21 mouse cellular contexts compared by ENCODE assay signal in genomic region chr5:67544028-67544589, GRCm38 (mm10).
DNase-seq lines count a peak whose midpoint lies in the region; ATAC-seq lines count a peak whose summit lies in the region.
"Had no signal": no experiment of that assay in that cellular context is flagged by ENCODE, and none has a peak within 500 bp of the region (broad histone marks: within the 10 kb centered on the region; RNA-seq: fewer than 3 reads in every experiment).

No protein-coding gene starts in this region.

- no peak overlapping the region for H3K4me3 ChIP-seq in kidney, embryonic 15.5 days (replicated peaks)
- no peak overlapping the region for H3K4me3 ChIP-seq in hindbrain, embryonic 11.5 days (ENCODE audit: low read depth, low read length)
- H3K4me3 ChIP-seq: embryonic facial prominence, embryonic 10.5 days; forebrain, embryonic 13.5 days; heart, embryonic 12.5 days; hindbrain, embryonic 10.5 days; hindbrain, embryonic 15.5 days had no signal

- DNase-seq in kidney, adult 8-10 months = no peak
- DNase-seq in embryo, embryonic 10.5 days (ENCODE audit: low spot score) = peak; percentile 64
- DNase-seq in forelimb bud, embryonic 11.5 days (ENCODE audit: low read depth, low spot score) = peak; percentile 40
- peak; percentile 24 for DNase-seq in yolk sac, embryonic 10.5 days (ENCODE audit: low spot score)
- no peak for DNase-seq in hindbrain, embryonic 11.5 days (ENCODE audit: low spot score)
- DNase-seq in cerebellum, postnatal 14 days = no peak
- DNase-seq: adrenal gland, postnatal 14 days; cerebellum, adult 18-20 months; cerebellum, adult 9-11 months; forebrain, postnatal 0 days; gastrocnemius, postnatal 36 days; heart, adult 18-20 months had no signal

- no peaks in the 10 kb centered on the region for H3K36me3 ChIP-seq in kidney, embryonic 15.5 days
- no peaks in the 10 kb centered on the region for H3K36me3 ChIP-seq in hindbrain, embryonic 11.5 days (ENCODE audit: control insufficient read depth, insufficient read depth, low read length)
- H3K36me3 ChIP-seq: embryonic facial prominence, embryonic 10.5 days; heart, embryonic 12.5 days; hindbrain, embryonic 10.5 days; hindbrain, embryonic 15.5 days had no signal

- H3K27ac ChIP-seq in kidney, embryonic 15.5 days = peak overlapping the region; percentile 43; the same call in 1 of the 2 replicates
- no peak overlapping the region for H3K27ac ChIP-seq in hindbrain, embryonic 11.5 days (ENCODE audit: low read depth, low read length)
- H3K27ac ChIP-seq: embryonic facial prominence, embryonic 10.5 days; forebrain, embryonic 13.5 days; hindbrain, embryonic 10.5 days; hindbrain, embryonic 15.5 days had no signal

- no peaks in the 10 kb centered on the region; the same call in 1 of the 2 replicates for H3K9me3 ChIP-seq in kidney, embryonic 15.5 days (replicated peaks)
- H3K9me3 ChIP-seq in hindbrain, embryonic 11.5 days (ENCODE audit: control insufficient read depth, low read length) = no peaks in the 10 kb centered on the region
- H3K9me3 ChIP-seq: forebrain, embryonic 13.5 days; heart, embryonic 12.5 days; hindbrain, embryonic 15.5 days had no signal

- no peaks in the 10 kb centered on the region for H3K27me3 ChIP-seq in kidney, embryonic 15.5 days
- H3K27me3 ChIP-seq in hindbrain, embryonic 11.5 days (ENCODE audit: control insufficient read depth, insufficient read depth, low read length) = no peaks in the 10 kb centered on the region
- H3K27me3 ChIP-seq: CH12.LX; forebrain, embryonic 13.5 days; heart, embryonic 12.5 days; hindbrain, embryonic 15.5 days had no signal

- WGBS in kidney, embryonic 15.5 days = 22% methylated on average over 9 of the region's 9 CpGs
- WGBS in hindbrain, embryonic 11.5 days = 75% methylated on average over 9 of the region's 9 CpGs

- no peak overlapping the region for H3K9ac ChIP-seq in kidney, embryonic 15.5 days
- H3K9ac ChIP-seq in hindbrain, embryonic 11.5 days (ENCODE audit: low read depth, low read length) = no peak overlapping the region
- H3K9ac ChIP-seq: forebrain, embryonic 13.5 days; forebrain, postnatal 0 days; heart, embryonic 12.5 days; hindbrain, embryonic 15.5 days had no signal

- H3K4me2 ChIP-seq in kidney, embryonic 15.5 days = no peak overlapping the region
- H3K4me2 ChIP-seq in hindbrain, embryonic 11.5 days (replicated peaks; ENCODE audit: low read depth, low read length) = no peak overlapping the region
- H3K4me2 ChIP-seq: forebrain, embryonic 13.5 days; heart, embryonic 12.5 days; hindbrain, embryonic 15.5 days had no signal

- ATAC-seq in kidney, embryonic 15.5 days (replicated peaks; ENCODE audit: low FRiP score) = no peak
- ATAC-seq in hindbrain, embryonic 11.5 days (ENCODE audit: low FRiP score) = no peak
- ATAC-seq: activated CD4-positive, CD25-positive, alpha-beta regulatory T cell, adult 4 months; forebrain, embryonic 13.5 days; forebrain, postnatal 0 days; Patski had no signal

- peaks cover 31% of the 10 kb centered on the region for H3K4me1 ChIP-seq in kidney, embryonic 15.5 days
- H3K4me1 ChIP-seq in hindbrain, embryonic 11.5 days (replicated peaks; ENCODE audit: control insufficient read depth, insufficient read depth, low read length) = no peaks in the 10 kb centered on the region
- H3K4me1 ChIP-seq: forebrain, embryonic 13.5 days; hindbrain, embryonic 15.5 days had no signal

Comparison
In these comparisons a context has a peak if more than half of its experiments do, and no peak if none do; other contexts are left out.
1. DNase-seq: peak in embryo, embryonic 10.5 days (single experiment), forelimb bud, embryonic 11.5 days (single experiment) and yolk sac, embryonic 10.5 days (single experiment); none in kidney, adult 8-10 months (0 of 2), hindbrain, embryonic 11.5 days (single experiment) and cerebellum, postnatal 14 days (0 of 2).